Mouse (Mus musculus) embryonic fibroblast, embryonic 13.5 days (primary cell): ENCODE data around the gene Spon1.

Experiments
- CTCF ChIP-seq: IDR thresholded peaks from 2 replicates; pipeline ENCODE4 v1.5.1; 2011; ENCODE audit warnings: mild to moderate bottlenecking, control low read depth, low read length, moderate library complexity, borderline replicate concordance; ENCODE audit not compliant: insufficient read depth
- POLR2A ChIP-seq: IDR thresholded peaks from 2 replicates; pipeline ENCODE4 v1.6.1; 2011; ENCODE audit warnings: low read depth, mild to moderate bottlenecking, control low read depth, low read length, moderate library complexity

- no peak for TF ChIP-seq CTCF
- TF ChIP-seq POLR2A, result no peak
Observed at GRCm38 (mm10) chr7:114006456-114006855, 240.7 kb downstream of the Spon1 start.
